Comparison of ENCODE assay signal across 21 mouse cellular contexts in the genomic region with DNA sequence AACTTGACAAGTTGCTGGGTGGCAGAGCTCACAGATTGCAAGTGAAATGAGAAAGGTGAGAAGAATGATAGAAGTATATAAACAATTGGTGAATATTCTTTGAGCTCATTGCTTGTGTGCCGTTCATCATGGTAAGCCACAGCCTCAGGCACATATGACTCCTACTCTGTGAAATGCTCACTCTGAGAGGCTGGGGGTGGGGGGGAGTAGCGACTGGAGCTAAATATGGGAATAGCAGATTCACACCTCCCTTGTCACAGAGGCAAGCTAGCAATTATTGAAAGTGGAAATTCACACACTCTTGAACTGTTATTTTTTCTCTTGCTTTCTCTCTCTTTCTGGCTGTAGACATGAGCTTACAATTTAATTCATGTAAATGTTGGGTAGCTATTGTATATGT.
"Had no signal": no experiment of that assay in that cellular context is flagged by ENCODE, and none has a peak within 500 bp of the region (broad histone marks: within the 10 kb centered on the region; RNA-seq: fewer than 3 reads in every experiment).

No protein-coding gene starts in this region.

- H3K27ac ChIP-seq: limb, embryonic 12.5 days; limb, embryonic 15.5 days; liver, embryonic 14.5 days; macrophage; midbrain, embryonic 12.5 days; midbrain, embryonic 15.5 days; neural tube, embryonic 12.5 days; neural tube, embryonic 15.5 days; stomach, postnatal 0 days had no signal

- H3K9ac ChIP-seq: limb, embryonic 12.5 days; limb, embryonic 15.5 days; liver, embryonic 14.5 days; liver, postnatal 0 days; lung, embryonic 14.5 days; midbrain, embryonic 12.5 days; midbrain, embryonic 15.5 days; neural tube, embryonic 12.5 days; neural tube, embryonic 15.5 days had no signal

- H3K9me3 ChIP-seq: limb, embryonic 12.5 days; limb, embryonic 15.5 days; midbrain, embryonic 12.5 days; midbrain, embryonic 15.5 days; neural tube, embryonic 12.5 days; neural tube, embryonic 15.5 days had no signal

- ATAC-seq: intestine, postnatal 0 days; liver, postnatal 0 days; lung, postnatal 0 days; midbrain, embryonic 15.5 days had no signal

- H3K4me2 ChIP-seq: limb, embryonic 12.5 days; limb, embryonic 15.5 days; liver, embryonic 11.5 days; lung, embryonic 14.5 days; midbrain, embryonic 12.5 days; midbrain, embryonic 15.5 days; neural tube, embryonic 12.5 days; neural tube, embryonic 15.5 days had no signal

- H3K36me3 ChIP-seq: limb, embryonic 12.5 days; limb, embryonic 15.5 days; midbrain, embryonic 12.5 days; midbrain, embryonic 15.5 days; neural tube, embryonic 12.5 days; neural tube, embryonic 15.5 days had no signal

- H3K4me1 ChIP-seq: limb, embryonic 12.5 days; limb, embryonic 15.5 days; midbrain, embryonic 12.5 days; midbrain, embryonic 15.5 days; neural tube, embryonic 12.5 days; neural tube, embryonic 15.5 days had no signal

- H3K27me3 ChIP-seq: limb, embryonic 12.5 days; limb, embryonic 15.5 days; midbrain, embryonic 12.5 days; midbrain, embryonic 15.5 days; neural tube, embryonic 12.5 days; neural tube, embryonic 15.5 days had no signal

- H3K4me3 ChIP-seq: limb, embryonic 12.5 days; limb, embryonic 15.5 days; midbrain, embryonic 12.5 days; midbrain, embryonic 15.5 days; neural tube, embryonic 12.5 days; neural tube, embryonic 15.5 days had no signal

- DNase-seq: kidney, adult 2 months; kidney, postnatal 10 days; kidney, postnatal 36 days; layer of hippocampus, postnatal 36 days; left cerebral cortex, postnatal 4 days; liver, postnatal 0 days; lung, embryonic 14.5 days; right cerebral cortex, postnatal 14 days; thymus, postnatal 25 days had no signal
